Comparison of ENCODE assay signal across 8 mouse cellular contexts in genomic region chrX:153369780-153370179, GRCm38 (mm10).
A peak's percentile ranks its signal among the peaks of the same experiment; 100 is the strongest.
DNase-seq lines count a peak whose midpoint lies in the region; ATAC-seq and TF ChIP-seq lines count a peak whose summit lies in the region.
"Had no signal": no experiment of that assay in that cellular context is flagged by ENCODE, and none has a peak within 500 bp of the region (broad histone marks: within the 10 kb centered on the region; RNA-seq: fewer than 3 reads in every experiment).

No protein-coding gene starts in this region.

- H3K27ac ChIP-seq in hindbrain, postnatal 0 days: no peak overlapping the region
- H3K27ac ChIP-seq in hindbrain, embryonic 14.5 days: no peak overlapping the region
- H3K27ac ChIP-seq: limb, embryonic 15.5 days had no signal

- TF ChIP-seq CTCF in hindbrain, postnatal 0 days (IDR thresholded peaks at IDR 0.05; ENCODE audit: low read depth): peak; percentile 39; the same call in 1 of the 2 replicates

- H3K27me3 ChIP-seq in hindbrain, postnatal 0 days (ENCODE audit: insufficient read depth, low read length): no peaks in the 10 kb centered on the region
- H3K27me3 ChIP-seq in hindbrain, embryonic 14.5 days (ENCODE audit: control insufficient read depth, insufficient read depth, low read length): no peaks in the 10 kb centered on the region
- H3K27me3 ChIP-seq: limb, embryonic 15.5 days had no signal

- 40% methylated on average over 8 of the region's 8 CpGs for WGBS in hindbrain, postnatal 0 days
- WGBS in hindbrain, embryonic 14.5 days: 37% methylated on average over 8 of the region's 8 CpGs

- no peak for ATAC-seq in hindbrain, postnatal 0 days
- no peak for ATAC-seq in hindbrain, embryonic 14.5 days (ENCODE audit: low FRiP score)
- peak; percentile 60 for ATAC-seq in CD4-positive, CD25-positive, alpha-beta regulatory T cell, adult 4 months
- no peak for ATAC-seq in megakaryocyte, adult 5-6 weeks (ENCODE audit: poor library complexity, severe bottlenecking)
- no peak for ATAC-seq in frontal cortex, adult (ENCODE audit: low TSS enrichment)

- H3K4me2 ChIP-seq in hindbrain, postnatal 0 days (ENCODE audit: low read depth, low read length): no peak overlapping the region
- no peak overlapping the region for H3K4me2 ChIP-seq in hindbrain, embryonic 14.5 days (replicated peaks)
- H3K4me2 ChIP-seq: limb, embryonic 15.5 days had no signal

- no peaks in the 10 kb centered on the region for H3K9me3 ChIP-seq in hindbrain, postnatal 0 days (ENCODE audit: low read length)
- no peaks in the 10 kb centered on the region for H3K9me3 ChIP-seq in hindbrain, embryonic 14.5 days (ENCODE audit: control insufficient read depth, low read length)
- H3K9me3 ChIP-seq: limb, embryonic 15.5 days had no signal

- no peaks in the 10 kb centered on the region for H3K36me3 ChIP-seq in hindbrain, postnatal 0 days (ENCODE audit: insufficient read depth, low read length)
- H3K36me3 ChIP-seq in hindbrain, embryonic 14.5 days (replicated peaks; ENCODE audit: control insufficient read depth, insufficient read depth): no peaks in the 10 kb centered on the region
- H3K36me3 ChIP-seq: limb, embryonic 15.5 days had no signal

- H3K4me3 ChIP-seq in hindbrain, postnatal 0 days (ENCODE audit: low read length): no peak overlapping the region
- no peak overlapping the region for H3K4me3 ChIP-seq in hindbrain, embryonic 14.5 days (replicated peaks; ENCODE audit: low read length)
- H3K4me3 ChIP-seq: limb, embryonic 15.5 days had no signal

- DNase-seq in hindbrain, postnatal 0 days (ENCODE audit: low spot score): no peak
- no peak for DNase-seq in hindbrain, embryonic 14.5 days (ENCODE audit: low spot score)
- peak; percentile 49 for DNase-seq in 3T3-L1 (ENCODE audit: low read depth, low spot score)
- peak; percentile 39 for DNase-seq in embryo, embryonic 10.5 days (ENCODE audit: low spot score)

- H3K9ac ChIP-seq in hindbrain, postnatal 0 days (replicated peaks; ENCODE audit: low read length): no peak overlapping the region
- no peak overlapping the region for H3K9ac ChIP-seq in hindbrain, embryonic 14.5 days
- H3K9ac ChIP-seq: limb, embryonic 15.5 days had no signal

- H3K4me1 ChIP-seq in hindbrain, postnatal 0 days (ENCODE audit: insufficient read depth, low read length): no peaks in the 10 kb centered on the region
- H3K4me1 ChIP-seq in hindbrain, embryonic 14.5 days (replicated peaks; ENCODE audit: control insufficient read depth, insufficient read depth, low read length): no peaks in the 10 kb centered on the region
- H3K4me1 ChIP-seq: limb, embryonic 15.5 days had no signal

Comparison
In these comparisons a context has a peak if more than half of its experiments do, and no peak if none do; other contexts are left out.
1. DNase-seq: peak in 3T3-L1 (single experiment) and embryo, embryonic 10.5 days (single experiment); none in hindbrain, postnatal 0 days (single experiment) and hindbrain, embryonic 14.5 days (single experiment).